Mouse (Mus musculus): ENCODE results near the gene Aanat. TPM values are rescaled to one million over a fixed set of nuclear protein-coding genes. Genes with fewer than 3 reads are reported as not detected.
A peak's percentile ranks its signal among the peaks of the same experiment; 100 is the strongest.

The Aanat gene
- polyA plus RNA-seq (2012; rRNA removed): 0.23 and 0.45 TPM in 2 replicates

DNA sequence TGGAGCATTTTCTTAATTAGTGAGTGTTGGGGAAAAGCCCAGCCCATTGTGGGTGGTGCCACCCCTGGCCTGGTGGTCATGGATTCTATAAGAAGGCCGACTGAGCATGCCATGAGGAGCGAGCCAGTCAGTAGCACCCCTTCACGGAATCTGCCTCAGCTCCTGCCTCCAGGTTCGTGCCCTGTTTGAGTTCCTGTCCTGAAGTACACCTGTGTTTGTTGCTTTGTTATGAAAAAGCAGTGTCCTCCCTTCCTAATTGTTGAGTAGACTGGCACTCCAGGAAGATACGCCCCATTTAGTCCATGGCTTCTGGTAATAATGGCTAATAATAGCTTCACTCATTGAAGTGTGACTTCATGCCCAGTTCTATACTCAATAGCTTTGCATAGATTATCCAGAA, at the start of gene Aanat:
Gene Aanat (plus strand): TSS at position 123 of the 400 bp plus-strand sequence.
- no peaks in the 10 kb centered on the region for H3K27me3 ChIP-seq (ENCODE audit: control insufficient read depth, insufficient read depth, low read length)
- H3K4me3 ChIP-seq (ENCODE audit: control insufficient read depth, low read depth, low read length): no peak within 1 kb of the TSS; the same call in 1 of the 2 replicates
- H3K4me1 ChIP-seq (ENCODE audit: control insufficient read depth, insufficient read depth, low read length): peaks cover 2% of the 10 kb centered on the region
- H3K36me3 ChIP-seq (ENCODE audit: control insufficient read depth, insufficient read depth, low read length): no peaks in the 10 kb centered on the region
- TF ChIP-seq POLR2A (IDR thresholded peaks at IDR 0.05; ENCODE audit: control insufficient read depth, low read depth, low read length) (no peak), CTCF (IDR thresholded peaks at IDR 0.05; ENCODE audit: control insufficient read depth, insufficient read depth, insufficient replicate concordance, low read depth, low read length) (no peak)
- H3K27ac ChIP-seq (ENCODE audit: control insufficient read depth, insufficient read depth, low read depth, low read length): no peak within 1 kb of the TSS

DNA sequence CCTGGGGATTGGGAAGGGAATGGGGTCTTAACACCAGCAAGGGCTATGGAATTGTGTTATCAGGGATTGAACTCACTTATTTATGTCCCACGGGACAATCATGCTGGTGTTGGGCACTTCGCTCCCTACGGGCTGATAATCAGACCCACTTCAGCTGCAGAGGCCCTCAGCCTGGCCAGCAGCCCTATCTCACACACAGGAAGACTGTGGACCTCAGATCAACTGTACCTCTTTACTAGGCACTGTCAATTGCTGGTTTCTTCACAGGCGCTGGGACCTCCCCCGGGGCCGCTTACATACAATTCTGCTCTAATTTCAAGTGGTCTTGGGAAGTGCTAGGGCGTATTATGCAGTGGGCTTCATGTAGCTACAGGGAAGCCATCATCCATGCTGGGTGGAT, 49.5 kb upstream of the Aanat start:
- no peak overlapping the region for H3K4me3 ChIP-seq (ENCODE audit: control insufficient read depth, low read depth, low read length)
- H3K27me3 ChIP-seq (ENCODE audit: control insufficient read depth, insufficient read depth, low read length): 0 out of 2 replicates have a peak, but pooled peaks cover 2% of the 10 kb centered on the region
- peaks cover 19% of the 10 kb centered on the region for H3K4me1 ChIP-seq (ENCODE audit: control insufficient read depth, insufficient read depth, low read length)
- no peak for TF ChIP-seq POLR2A (IDR thresholded peaks at IDR 0.05; ENCODE audit: control insufficient read depth, low read depth, low read length)
- no peak for TF ChIP-seq CTCF (IDR thresholded peaks at IDR 0.05; ENCODE audit: control insufficient read depth, insufficient read depth, insufficient replicate concordance, low read depth, low read length)
- H3K27ac ChIP-seq (ENCODE audit: control insufficient read depth, insufficient read depth, low read depth, low read length): no peak overlapping the region
- peaks cover 4% of the 10 kb centered on the region for H3K36me3 ChIP-seq (ENCODE audit: control insufficient read depth, insufficient read depth, low read length)

DNA sequence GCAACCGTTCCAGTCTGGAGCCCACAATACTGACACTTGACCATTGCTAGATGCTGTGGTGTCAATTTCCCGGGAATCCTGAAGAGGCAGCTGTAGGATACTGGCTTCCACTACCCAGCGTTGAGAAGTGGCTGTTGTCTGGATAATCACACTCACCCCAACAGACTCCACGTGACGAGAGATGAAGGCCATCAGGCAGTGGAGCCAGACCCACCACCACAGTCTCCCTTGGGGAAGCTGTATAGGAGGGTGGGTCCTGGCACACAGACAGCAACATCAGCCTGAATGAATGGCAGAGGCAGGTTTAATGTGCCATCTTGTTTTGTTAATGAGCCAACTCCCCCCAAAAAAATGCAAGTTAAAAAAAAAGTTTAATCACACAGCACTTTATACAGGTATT, 48.8 kb upstream of the Aanat start:
- Histone ChIP-seq H3K27ac (ENCODE audit: control insufficient read depth, insufficient read depth, low read depth, low read length) (no peak overlapping the region), H3K36me3 (ENCODE audit: control insufficient read depth, insufficient read depth, low read length) (peaks cover 4% of the 10 kb centered on the region), H3K4me1 (ENCODE audit: control insufficient read depth, insufficient read depth, low read length) (peaks cover 12% of the 10 kb centered on the region), H3K27me3 (ENCODE audit: control insufficient read depth, insufficient read depth, low read length) (0 out of 2 replicates have a peak, but pooled peaks cover 2% of the 10 kb centered on the region), H3K4me3 (ENCODE audit: control insufficient read depth, low read depth, low read length) (no peak overlapping the region)
- TF ChIP-seq POLR2A (IDR thresholded peaks at IDR 0.05; ENCODE audit: control insufficient read depth, low read depth, low read length) (no peak), CTCF (IDR thresholded peaks at IDR 0.05; ENCODE audit: control insufficient read depth, insufficient read depth, insufficient replicate concordance, low read depth, low read length) (no peak)

DNA sequence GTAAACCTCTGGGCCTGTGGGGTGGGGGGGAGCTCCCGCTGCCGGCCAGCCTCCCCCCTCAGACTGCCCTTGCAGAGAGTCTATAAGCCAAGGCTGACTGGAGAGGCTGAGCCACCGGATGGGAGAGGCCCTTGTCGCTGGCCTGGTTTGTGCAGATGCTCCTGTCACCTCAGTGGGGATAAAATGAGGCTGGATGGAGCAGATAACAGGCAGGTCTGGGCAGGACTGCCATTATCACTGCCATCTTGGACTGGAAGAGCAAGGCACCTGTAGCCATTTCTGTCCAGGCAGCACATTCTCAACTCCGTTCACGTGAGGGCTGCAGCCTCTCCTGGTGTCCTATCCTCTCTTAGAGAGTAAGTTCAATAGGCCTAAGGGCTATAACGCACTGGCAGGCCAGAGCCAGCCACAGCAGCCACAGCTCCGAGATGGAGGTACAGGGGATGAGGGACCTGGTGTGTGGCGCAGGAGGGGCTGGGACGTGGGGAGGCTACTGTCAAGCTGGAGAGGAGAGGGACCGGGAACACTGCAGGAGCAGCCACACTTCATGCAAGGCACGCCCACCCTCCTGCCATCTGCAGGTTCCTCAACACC, 48.0 kb upstream of the Aanat start:
- TF ChIP-seq POLR2A (IDR thresholded peaks at IDR 0.05; ENCODE audit: control insufficient read depth, low read depth, low read length): no peak
- TF ChIP-seq CTCF (IDR thresholded peaks at IDR 0.05; ENCODE audit: control insufficient read depth, insufficient read depth, insufficient replicate concordance, low read depth, low read length): no peak
- H3K36me3 ChIP-seq (ENCODE audit: control insufficient read depth, insufficient read depth, low read length): peaks cover 4% of the 10 kb centered on the region
- H3K27ac ChIP-seq (ENCODE audit: control insufficient read depth, insufficient read depth, low read depth, low read length): no peak overlapping the region
- no peak overlapping the region for H3K4me3 ChIP-seq (ENCODE audit: control insufficient read depth, low read depth, low read length)
- peaks cover 9% of the 10 kb centered on the region for H3K4me1 ChIP-seq (ENCODE audit: control insufficient read depth, insufficient read depth, low read length)
- H3K27me3 ChIP-seq (ENCODE audit: control insufficient read depth, insufficient read depth, low read length): no peaks in the 10 kb centered on the region

DNA sequence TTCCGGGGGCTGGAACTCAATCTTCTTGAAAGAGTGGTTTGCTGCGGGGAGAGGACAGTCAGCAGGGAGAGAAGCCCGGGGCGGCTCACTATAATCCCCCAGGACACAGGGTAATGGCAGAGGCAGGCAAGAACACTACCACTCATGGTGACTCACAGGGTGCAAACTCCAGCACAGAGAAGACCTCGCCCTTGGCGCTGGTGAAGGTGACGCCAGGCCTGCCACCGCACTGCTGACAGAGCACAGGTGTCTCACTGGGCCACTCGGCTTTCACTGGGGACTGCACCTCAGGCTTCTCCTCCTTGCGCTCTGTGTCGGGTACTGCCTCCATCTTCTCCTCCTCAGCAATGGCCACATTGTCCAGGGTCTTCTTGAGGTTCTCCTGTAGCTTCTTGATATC, 45.0 kb upstream of the Aanat start:
- Histone ChIP-seq H3K27me3 (ENCODE audit: control insufficient read depth, insufficient read depth, low read length) (no peaks in the 10 kb centered on the region), H3K4me3 (ENCODE audit: control insufficient read depth, low read depth, low read length) (no peak overlapping the region), H3K4me1 (ENCODE audit: control insufficient read depth, insufficient read depth, low read length) (no peaks in the 10 kb centered on the region), H3K36me3 (ENCODE audit: control insufficient read depth, insufficient read depth, low read length) (peaks cover 4% of the 10 kb centered on the region), H3K27ac (ENCODE audit: control insufficient read depth, insufficient read depth, low read depth, low read length) (no peak overlapping the region)
- no peak for TF ChIP-seq CTCF (IDR thresholded peaks at IDR 0.05; ENCODE audit: control insufficient read depth, insufficient read depth, insufficient replicate concordance, low read depth, low read length)
- TF ChIP-seq POLR2A (IDR thresholded peaks at IDR 0.05; ENCODE audit: control insufficient read depth, low read depth, low read length): no peak

DNA sequence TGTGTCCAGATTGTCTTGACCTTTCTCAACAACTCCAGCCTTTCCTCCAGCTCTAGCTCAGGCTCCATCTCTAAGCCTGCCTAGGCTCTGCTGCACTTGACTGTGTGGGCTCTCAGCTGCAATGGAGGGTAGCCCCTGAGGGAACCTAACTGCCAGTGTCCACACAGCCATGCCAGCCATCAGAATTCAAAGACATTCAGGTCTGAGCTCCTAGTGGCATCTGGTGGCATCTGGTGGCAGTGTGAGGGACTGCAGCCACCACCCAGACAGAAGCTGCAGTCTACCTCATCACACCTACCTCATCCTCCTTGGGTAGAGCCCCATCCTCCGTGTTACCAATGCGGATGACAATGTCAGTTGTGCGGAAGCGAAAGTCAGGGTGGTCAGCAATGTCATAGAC, 43.1 kb upstream of the Aanat start:
- Histone ChIP-seq H3K4me3 (ENCODE audit: control insufficient read depth, low read depth, low read length) (no peak overlapping the region), H3K4me1 (ENCODE audit: control insufficient read depth, insufficient read depth, low read length) (no peaks in the 10 kb centered on the region), H3K36me3 (ENCODE audit: control insufficient read depth, insufficient read depth, low read length) (peaks cover 10% of the 10 kb centered on the region), H3K27me3 (ENCODE audit: control insufficient read depth, insufficient read depth, low read length) (no peaks in the 10 kb centered on the region), H3K27ac (ENCODE audit: control insufficient read depth, insufficient read depth, low read depth, low read length) (no peak overlapping the region)
- peak; percentile 67; the same call in 1 of the 2 replicates for TF ChIP-seq CTCF (IDR thresholded peaks at IDR 0.05; ENCODE audit: control insufficient read depth, insufficient read depth, insufficient replicate concordance, low read depth, low read length)
- no peak; the same call in 1 of the 2 replicates for TF ChIP-seq POLR2A (IDR thresholded peaks at IDR 0.05; ENCODE audit: control insufficient read depth, low read depth, low read length)

DNA sequence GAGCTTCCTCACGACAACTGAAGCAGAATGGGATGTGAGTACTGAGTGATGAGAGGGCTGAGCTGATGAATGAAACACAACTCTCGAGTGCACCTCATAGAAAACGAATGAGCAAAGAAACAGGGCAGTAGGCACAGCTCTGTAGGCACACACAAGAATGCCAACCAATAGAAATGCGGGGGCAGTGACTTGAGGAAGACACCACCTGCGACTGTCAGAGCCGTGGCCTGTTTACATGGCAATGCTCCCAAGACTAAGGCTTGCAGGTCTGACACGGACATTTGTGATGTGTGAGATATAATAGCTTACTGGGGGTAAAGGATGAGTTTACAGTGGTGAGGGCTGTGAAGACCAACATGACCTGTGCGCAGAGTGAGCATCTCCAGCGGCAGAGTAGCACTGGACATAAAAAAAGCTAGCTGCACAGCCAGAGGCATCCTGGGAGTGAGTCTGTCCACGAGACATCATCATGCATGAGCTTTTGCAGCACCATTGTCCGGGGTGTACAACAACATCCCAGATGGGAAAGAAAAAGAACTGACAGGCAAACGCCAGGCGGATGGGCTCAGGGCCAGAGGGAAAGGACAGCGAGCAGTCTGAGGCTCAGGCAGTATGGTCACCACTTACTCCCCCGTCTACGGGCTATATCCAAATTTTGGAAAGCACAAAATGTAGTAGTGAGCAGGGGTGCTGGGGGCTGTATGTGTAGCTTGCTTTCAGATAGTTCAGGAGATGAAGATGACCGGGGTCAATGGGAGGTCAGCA, 38.8 kb upstream of the Aanat start:
- TF ChIP-seq CTCF (IDR thresholded peaks at IDR 0.05; ENCODE audit: control insufficient read depth, insufficient read depth, insufficient replicate concordance, low read depth, low read length) (no peak), POLR2A (IDR thresholded peaks at IDR 0.05; ENCODE audit: control insufficient read depth, low read depth, low read length) (no peak)
- H3K36me3 ChIP-seq (ENCODE audit: control insufficient read depth, insufficient read depth, low read length): peaks cover 6% of the 10 kb centered on the region

More for the DNA sequence above, 38.8 kb upstream of the Aanat start:
- Histone ChIP-seq H3K4me1 (ENCODE audit: control insufficient read depth, insufficient read depth, low read length) (peaks cover 3% of the 10 kb centered on the region; the same call in 1 of the 2 replicates), H3K4me3 (ENCODE audit: control insufficient read depth, low read depth, low read length) (no peak overlapping the region), H3K27ac (ENCODE audit: control insufficient read depth, insufficient read depth, low read depth, low read length) (no peak overlapping the region), H3K27me3 (ENCODE audit: control insufficient read depth, insufficient read depth, low read length) (no peaks in the 10 kb centered on the region)

All from testis, adult 2 months (tissue).